Mouse (Mus musculus) hindbrain, embryonic 13.5 days (tissue): ENCODE data around the gene 4930502E18Rik. TPM values are rescaled to one million over a fixed set of nuclear protein-coding genes. Genes with fewer than 3 reads are reported as not detected.
"Not testable (repeated sequence)": the region's sequence is repeated elsewhere in the genome, so short reads cannot be mapped to it uniquely, and the experiment has no call there.

Experiments used
- ATAC-seq: fragments of 200-750 bp; cut with Nextera tagmentation; 2 replicates; pipeline ENCODE4 v1.8.0; 2017; ENCODE audit warnings: moderate TSS enrichment; ENCODE audit not compliant: low FRiP score
- H3K27ac ChIP-seq: fragments of 300-500 bp; sonication (generic); 2 replicates; pipeline ENCODE4 v1.5.1; 2015; ENCODE audit warnings: inconsistent platforms, mild to moderate bottlenecking, moderate library complexity
- H3K27me3 ChIP-seq: fragments of 300-500 bp; sonication (generic); 2 replicates; pipeline ENCODE4 v1.6.1; 2015; ENCODE audit warnings: mild to moderate bottlenecking, inconsistent platforms
- H3K36me3 ChIP-seq: fragments of 300-500 bp; sonication (generic); 2 replicates; pipeline ENCODE4 v1.6.1; 2015; ENCODE audit warnings: mild to moderate bottlenecking, inconsistent platforms
- H3K4me1 ChIP-seq: fragments of 300-500 bp; sonication (generic); replicated peaks from 2 replicates; pipeline ENCODE4 v1.6.1; 2015; ENCODE audit warnings: inconsistent platforms
- H3K4me2 ChIP-seq: fragments of 300-500 bp; sonication (generic); 2 replicates; pipeline ENCODE4 v1.6.1; 2015; ENCODE audit warnings: inconsistent platforms, mild to moderate bottlenecking, moderate library complexity
- H3K4me3 ChIP-seq: fragments of 300-500 bp; sonication (generic); 2 replicates; pipeline ENCODE4 v1.5.1; 2015; ENCODE audit warnings: mild to moderate bottlenecking, inconsistent platforms
- H3K9ac ChIP-seq: fragments of 300-500 bp; sonication (generic); 2 replicates; pipeline ENCODE4 v1.6.1; 2015; ENCODE audit warnings: mild to moderate bottlenecking, inconsistent platforms
- H3K9me3 ChIP-seq: fragments of 300-500 bp; sonication (generic); 2 replicates; pipeline ENCODE4 v1.6.1; 2016; ENCODE audit warnings: inconsistent platforms
- WGBS: fragments of 180-500 bp; shearing (Covaris S2); methylation state at CpG from one replicate; pipeline ENCODE4 v1.1.7; 2015; 5-methylcytosine and 5-hydroxymethylcytosine counted together
- polyA plus RNA-seq: library from polyadenylated mRNA; unstranded; fragments of >200 nt; fragmentation: Nextera tagmentation; extraction: Ambion mirVana; gene quantifications from 2 replicates; pipeline ENCODE4 v1.2.1, GENCODE M21; 2015

The 4930502E18Rik gene
- polyA plus RNA-seq: 0.13 and 0.23 TPM in 2 replicates

DNA sequence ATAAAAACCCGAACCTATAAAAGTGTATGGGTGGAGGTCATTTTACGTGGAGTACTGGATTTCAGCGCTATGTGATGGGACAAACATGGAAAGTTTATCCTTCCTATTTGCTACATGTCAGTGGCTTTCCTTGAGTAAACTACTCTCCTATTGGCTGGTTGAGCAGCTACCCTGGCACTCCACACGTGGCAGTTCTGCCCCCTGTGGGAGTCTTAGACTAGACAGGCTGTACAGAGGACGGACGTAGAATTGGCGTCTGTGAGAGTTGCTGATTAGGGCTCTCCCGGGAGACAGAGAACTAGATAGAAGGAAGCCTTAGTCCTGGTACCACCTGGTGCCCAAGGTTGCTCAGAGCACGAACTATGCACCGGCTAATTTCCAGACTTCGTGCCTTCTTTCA, at the start of gene 4930502E18Rik:
Gene 4930502E18Rik, plus strand, starts transcription at position 231 of the 400 bp plus-strand sequence.
- H3K4me1 ChIP-seq: no peaks in the 10 kb centered on the region
- no peaks in the 10 kb centered on the region for H3K9me3 ChIP-seq
- H3K27ac ChIP-seq: no peak within 1 kb of the TSS
- H3K4me3 ChIP-seq: no peak within 1 kb of the TSS
- 80% methylated on average over 11 of the region's 11 CpGs for WGBS
- H3K9ac ChIP-seq: no peak within 1 kb of the TSS
- H3K36me3 ChIP-seq: no peaks in the 10 kb centered on the region
- no peaks in the 10 kb centered on the region for H3K27me3 ChIP-seq
- ATAC-seq: no peak
- H3K4me2 ChIP-seq: no peak within 1 kb of the TSS

DNA sequence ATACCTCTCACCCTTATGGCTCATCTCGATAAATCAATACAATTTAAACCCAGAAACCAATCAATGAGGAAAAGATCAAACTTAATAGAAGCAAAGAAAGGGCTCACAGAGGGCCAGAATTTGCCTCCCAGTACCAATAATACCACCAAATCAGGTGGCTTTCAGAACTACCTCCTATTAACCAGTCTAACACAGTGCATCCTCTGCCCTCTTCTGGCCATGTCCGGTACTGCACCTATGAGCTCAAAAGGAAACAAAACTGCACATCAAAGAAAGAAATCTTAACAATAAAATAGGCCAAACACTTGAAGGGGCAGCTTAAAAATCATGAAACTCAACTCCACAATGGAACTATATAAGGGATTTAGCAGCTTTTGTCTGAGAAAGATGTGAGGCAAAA, 47.7 kb upstream of the 4930502E18Rik start:
- H3K36me3 ChIP-seq, H3K27ac ChIP-seq, H3K4me3 ChIP-seq, H3K4me1 ChIP-seq, ATAC-seq, H3K4me2 ChIP-seq, H3K27me3 ChIP-seq, H3K9me3 ChIP-seq, H3K9ac ChIP-seq: not testable (repeated sequence)
- 31% methylated on average over 2 of the region's 2 CpGs for WGBS

DNA sequence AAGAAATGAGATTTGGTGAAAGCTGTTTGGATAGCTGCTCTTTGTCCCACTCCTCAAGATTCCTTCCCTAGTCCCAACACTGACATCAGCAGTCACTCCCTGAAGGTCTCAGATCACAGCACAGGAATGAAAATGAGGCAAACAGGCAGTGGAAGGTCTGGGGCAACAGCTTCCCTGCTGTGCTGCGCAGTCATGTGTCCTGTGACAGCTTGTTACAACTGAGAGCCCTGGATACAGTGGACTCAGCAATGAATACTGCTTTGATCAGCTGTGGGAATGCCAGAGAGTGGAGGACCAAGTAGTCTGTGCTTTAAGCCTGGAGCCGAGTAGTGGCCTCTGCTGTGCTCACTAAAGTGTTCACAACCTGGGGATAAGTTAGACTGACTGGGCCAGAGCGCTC, 42.0 kb upstream of the 4930502E18Rik start:
- not testable (repeated sequence) for H3K9ac ChIP-seq, H3K27ac ChIP-seq, H3K27me3 ChIP-seq, H3K4me1 ChIP-seq, H3K4me2 ChIP-seq, ATAC-seq, H3K9me3 ChIP-seq, H3K4me3 ChIP-seq, H3K36me3 ChIP-seq
- WGBS: 57% methylated on average over 2 of the region's 3 CpGs

DNA sequence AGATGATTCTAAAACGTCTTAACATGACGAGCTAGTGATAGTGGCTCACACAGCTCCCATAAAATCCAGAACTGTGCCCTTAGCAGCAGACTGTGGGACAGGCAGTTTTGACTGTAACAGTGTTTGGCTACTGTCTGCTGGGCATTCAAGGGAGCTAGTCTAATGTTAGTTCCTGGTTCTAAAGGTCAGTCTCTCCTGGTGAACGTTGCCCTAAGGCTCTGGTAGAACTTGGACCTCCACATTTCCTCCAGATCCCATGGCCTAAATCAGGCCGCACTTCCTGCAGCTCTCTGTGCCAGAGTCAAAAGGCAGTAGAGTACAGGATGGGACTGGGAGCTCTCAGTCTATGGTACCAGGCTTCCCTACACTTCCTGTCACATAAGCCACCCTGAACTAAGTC, 40.0 kb upstream of the 4930502E18Rik start:
- not testable (repeated sequence) for H3K9ac ChIP-seq, H3K4me1 ChIP-seq, H3K36me3 ChIP-seq, H3K27ac ChIP-seq, H3K4me2 ChIP-seq, H3K27me3 ChIP-seq, H3K9me3 ChIP-seq, H3K4me3 ChIP-seq, ATAC-seq
- WGBS: 83% methylated on average over 2 of the region's 4 CpGs

DNA sequence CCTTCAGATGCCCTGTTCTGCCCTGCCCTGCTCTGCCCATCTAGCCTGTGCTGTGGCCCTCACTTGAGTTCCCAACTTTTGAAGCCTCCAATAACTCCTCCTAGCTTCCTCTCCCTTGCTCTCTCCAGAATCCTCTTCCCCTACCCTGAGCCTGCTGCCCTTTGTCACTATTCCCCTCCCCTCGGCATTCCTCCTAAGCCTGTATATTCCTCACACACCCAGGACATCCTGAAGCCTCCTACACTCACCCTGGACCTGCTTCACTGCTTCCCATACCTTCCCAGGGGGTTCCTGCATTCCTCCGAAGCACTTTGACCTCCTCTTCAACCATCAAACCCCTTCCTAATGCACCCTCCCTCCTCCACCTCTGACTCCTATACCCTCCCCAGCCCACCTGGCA, 32.6 kb upstream of the 4930502E18Rik start:
- WGBS: 64% methylated on average over 2 of the region's 2 CpGs
- no peaks in the 10 kb centered on the region for H3K4me1 ChIP-seq
- H3K27ac ChIP-seq: no peak overlapping the region
- H3K36me3 ChIP-seq: no peaks in the 10 kb centered on the region
- no peak overlapping the region for H3K9ac ChIP-seq
- no peak overlapping the region for H3K4me3 ChIP-seq
- no peak overlapping the region for H3K4me2 ChIP-seq
- H3K9me3 ChIP-seq: no peaks in the 10 kb centered on the region
- H3K27me3 ChIP-seq: no peaks in the 10 kb centered on the region
- ATAC-seq: no peak

DNA sequence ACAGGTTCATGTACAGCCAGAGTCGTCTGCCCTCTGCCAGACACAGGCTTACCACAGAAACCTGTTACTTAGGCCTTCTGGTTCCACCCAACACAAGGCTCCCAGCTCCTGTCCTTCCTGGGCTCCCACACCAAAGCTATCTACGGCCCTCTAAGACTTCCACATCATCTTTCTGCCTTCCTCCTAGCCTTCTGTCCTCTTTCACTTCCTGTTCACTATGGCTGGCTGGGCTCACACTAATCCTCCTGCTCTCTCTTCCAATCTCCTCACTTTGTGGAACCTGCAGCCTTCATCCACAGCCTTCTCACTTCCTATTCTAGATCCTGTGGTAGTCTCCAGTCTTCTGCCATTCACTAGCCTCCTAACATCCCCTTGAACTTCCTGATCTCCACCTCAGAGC, 31.5 kb upstream of the 4930502E18Rik start:
- no peak for ATAC-seq
- Histone ChIP-seq H3K27me3 (no peaks in the 10 kb centered on the region), H3K4me3 (no peak overlapping the region), H3K36me3 (no peaks in the 10 kb centered on the region), H3K27ac (no peak overlapping the region), H3K4me2 (no peak overlapping the region), H3K4me1 (no peaks in the 10 kb centered on the region), H3K9ac (no peak overlapping the region), H3K9me3 (no peaks in the 10 kb centered on the region)
- 79% methylated on average over 2 of the region's 2 CpGs for WGBS

DNA sequence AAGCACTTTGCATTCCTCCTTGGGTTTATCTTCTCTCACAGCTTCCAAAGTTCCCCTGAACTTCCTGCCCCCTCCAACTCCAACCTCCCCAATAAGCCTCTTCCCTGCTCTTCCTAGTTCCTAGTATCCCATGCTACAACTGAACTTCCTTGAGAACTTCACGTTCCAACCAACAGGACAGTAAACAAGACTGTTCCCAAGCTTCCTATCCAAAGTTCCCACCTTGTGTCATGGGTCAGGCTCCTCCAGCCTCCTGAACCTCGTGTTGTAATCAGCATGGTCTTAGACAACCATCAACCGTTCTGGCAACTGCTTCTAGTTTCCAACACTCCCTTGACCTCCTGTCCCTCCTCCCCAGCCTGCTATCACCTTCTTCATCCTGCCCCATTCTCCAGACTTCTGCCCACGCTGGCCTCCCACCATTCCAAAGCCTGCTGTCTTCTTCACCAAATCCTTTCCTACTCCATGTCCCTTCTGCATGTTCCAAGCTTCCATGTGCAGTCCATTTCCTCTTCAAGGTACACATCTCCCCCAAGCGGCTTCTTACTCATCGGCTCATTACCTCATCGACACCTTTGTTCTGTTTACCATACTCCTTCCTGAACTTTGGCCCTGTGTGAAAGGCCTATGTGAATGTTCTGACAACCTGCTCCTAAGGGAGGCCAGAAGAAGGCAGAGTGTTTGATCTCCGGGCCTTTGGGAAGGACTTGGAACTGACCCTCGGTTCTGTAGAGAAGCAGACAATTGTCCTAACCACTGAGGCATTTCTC, 30.4 kb upstream of the 4930502E18Rik start:
- Histone ChIP-seq H3K9me3 (no peaks in the 10 kb centered on the region), H3K4me1 (no peaks in the 10 kb centered on the region), H3K36me3 (no peaks in the 10 kb centered on the region), H3K4me3 (no peak overlapping the region), H3K4me2 (no peak overlapping the region), H3K27ac (no peak overlapping the region), H3K27me3 (no peaks in the 10 kb centered on the region), H3K9ac (no peak overlapping the region)
- 89% methylated on average over 9 of the region's 9 CpGs for WGBS
- ATAC-seq: no peak

DNA sequence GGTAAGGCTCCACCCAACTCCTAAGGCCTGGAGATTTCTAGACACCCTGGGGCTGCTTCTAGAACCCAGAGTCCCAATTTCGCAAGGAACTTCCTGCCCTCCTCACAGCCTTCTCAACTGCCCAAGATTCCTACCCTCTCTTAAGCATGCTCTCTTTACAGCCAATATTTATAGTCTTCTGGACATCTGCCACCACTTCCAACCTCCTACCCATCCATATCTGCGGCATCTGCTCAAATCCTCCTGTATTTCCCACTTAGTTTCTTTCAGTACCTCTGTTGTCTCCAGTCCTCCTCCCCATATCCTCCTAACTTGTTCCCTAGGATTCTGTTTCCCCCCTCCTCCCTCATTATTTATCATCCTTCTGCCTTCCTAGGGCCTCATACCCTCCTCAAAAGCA, 25.4 kb upstream of the 4930502E18Rik start:
- H3K27me3 ChIP-seq: no peaks in the 10 kb centered on the region
- no peak overlapping the region for H3K4me3 ChIP-seq
- no peak overlapping the region for H3K4me2 ChIP-seq
- no peak overlapping the region for H3K9ac ChIP-seq
- H3K4me1 ChIP-seq: no peaks in the 10 kb centered on the region
- 88% methylated on average over 2 of the region's 2 CpGs for WGBS
- H3K36me3 ChIP-seq: no peaks in the 10 kb centered on the region
- no peak overlapping the region for H3K27ac ChIP-seq
- no peaks in the 10 kb centered on the region for H3K9me3 ChIP-seq
- ATAC-seq: no peak

DNA sequence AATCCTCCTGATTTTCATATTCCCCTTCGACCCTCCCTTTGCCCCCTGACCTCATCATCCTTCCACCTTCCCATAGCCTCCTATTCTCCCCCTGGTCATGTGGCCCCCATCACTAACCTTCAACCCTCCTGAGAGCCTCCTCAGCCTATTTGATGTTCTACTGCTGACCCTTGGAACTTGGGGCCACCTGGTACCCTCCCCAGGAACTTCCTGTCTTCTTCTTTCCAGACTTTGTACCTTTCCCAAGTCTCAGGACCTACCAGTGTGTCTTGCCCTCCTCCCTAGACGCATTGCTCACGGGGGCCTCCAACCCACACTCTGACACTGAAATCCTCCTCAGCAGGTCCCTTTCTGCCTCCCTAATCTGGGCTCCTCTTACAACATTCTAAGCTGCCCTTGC, 22.0 kb upstream of the 4930502E18Rik start:
- H3K4me2 ChIP-seq: no peak overlapping the region
- WGBS: 81% methylated on average over 3 of the region's 3 CpGs
- no peak overlapping the region for H3K9ac ChIP-seq
- no peak overlapping the region for H3K4me3 ChIP-seq
- no peaks in the 10 kb centered on the region for H3K27me3 ChIP-seq
- no peak for ATAC-seq
- H3K27ac ChIP-seq: no peak overlapping the region
- no peaks in the 10 kb centered on the region for H3K9me3 ChIP-seq
- no peaks in the 10 kb centered on the region for H3K4me1 ChIP-seq
- no peaks in the 10 kb centered on the region for H3K36me3 ChIP-seq

DNA sequence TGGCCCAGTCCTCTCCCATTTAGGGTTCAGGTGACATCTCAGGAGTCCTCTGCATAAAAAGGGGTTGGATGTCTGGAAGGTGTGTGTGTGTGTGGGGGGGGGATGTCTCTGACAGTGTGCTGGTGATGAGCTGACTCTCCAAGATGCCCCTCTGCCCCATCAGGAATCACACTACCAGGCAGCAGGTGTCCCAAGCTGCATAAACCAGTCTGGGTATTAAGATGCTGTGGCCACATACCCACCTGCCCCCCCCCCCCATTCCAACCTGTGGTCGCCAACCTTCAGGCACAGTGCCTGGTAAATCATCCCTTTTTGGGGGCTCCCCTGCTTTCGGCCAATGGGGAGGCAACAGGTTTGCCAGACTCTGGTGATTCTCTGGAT, 8.7 kb upstream of the 4930502E18Rik start:
- Histone ChIP-seq H3K4me2 (peak overlapping the region; percentile 61), H3K4me3 (peak overlapping the region; percentile 37), H3K9me3 (no peaks in the 10 kb centered on the region), H3K9ac (peak overlapping the region; percentile 66), H3K27me3 (no peaks in the 10 kb centered on the region), H3K36me3 (no peaks in the 10 kb centered on the region), H3K27ac (no peak overlapping the region), H3K4me1 (peaks cover 3% of the 10 kb centered on the region; the same call in 1 of the 2 replicates)
- 63% methylated on average over 2 of the region's 2 CpGs for WGBS
- peak; percentile 36; the same call in 1 of the 2 replicates for ATAC-seq

DNA sequence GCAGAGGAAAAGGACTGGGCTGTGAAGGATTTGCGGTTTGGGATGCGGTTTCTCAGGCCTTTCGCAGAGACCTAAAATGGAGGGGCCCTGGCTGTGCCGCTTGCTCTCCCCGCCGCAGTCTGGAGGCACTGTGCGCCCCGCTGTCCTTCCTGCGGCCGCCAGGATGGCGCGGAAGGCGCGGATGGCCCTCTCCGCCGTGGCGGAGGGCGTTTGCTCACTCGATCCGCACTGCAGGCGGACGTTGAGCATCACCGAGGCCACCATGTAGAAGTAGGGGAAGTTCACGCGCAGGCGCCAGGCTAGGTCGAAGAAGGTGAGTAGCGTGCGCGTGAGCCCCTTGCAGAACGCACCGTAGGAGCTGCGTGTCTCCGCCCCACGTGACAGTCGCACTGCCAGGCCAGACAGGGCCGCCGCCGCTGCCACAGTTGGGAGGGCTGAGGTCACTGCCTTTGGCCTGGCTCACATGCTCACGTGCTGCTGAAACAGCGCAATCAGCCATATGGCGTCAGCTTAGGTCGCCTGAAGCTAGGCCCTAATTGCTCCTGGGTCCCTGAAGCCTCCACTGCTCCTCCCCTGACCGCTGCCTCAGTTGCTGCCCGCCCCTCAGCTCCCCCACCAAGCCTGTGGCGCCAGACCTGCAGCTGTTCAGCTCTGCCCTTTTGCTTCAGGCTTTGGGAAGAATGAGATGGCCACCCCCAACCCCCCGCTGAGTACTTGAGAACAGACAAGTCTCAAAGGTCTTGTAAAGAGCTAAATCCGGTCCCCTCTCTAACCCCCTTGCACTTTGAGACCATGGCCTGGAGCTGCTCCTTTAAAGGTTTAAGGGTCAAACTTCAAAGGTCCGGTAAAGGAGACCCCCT, 8.1 kb upstream of the 4930502E18Rik start:
- Histone ChIP-seq H3K27me3 (no peaks in the 10 kb centered on the region), H3K27ac (no peak overlapping the region; the same call in 1 of the 2 replicates), H3K4me1 (peaks cover 3% of the 10 kb centered on the region; the same call in 1 of the 2 replicates), H3K9ac (peak overlapping the region; percentile 66), H3K9me3 (no peaks in the 10 kb centered on the region), H3K4me2 (peak overlapping the region; percentile 61), H3K4me3 (peak overlapping the region; percentile 37), H3K36me3 (no peaks in the 10 kb centered on the region)
- 24% methylated on average over 46 of the region's 49 CpGs for WGBS
- peak; percentile 87 for ATAC-seq

DNA sequence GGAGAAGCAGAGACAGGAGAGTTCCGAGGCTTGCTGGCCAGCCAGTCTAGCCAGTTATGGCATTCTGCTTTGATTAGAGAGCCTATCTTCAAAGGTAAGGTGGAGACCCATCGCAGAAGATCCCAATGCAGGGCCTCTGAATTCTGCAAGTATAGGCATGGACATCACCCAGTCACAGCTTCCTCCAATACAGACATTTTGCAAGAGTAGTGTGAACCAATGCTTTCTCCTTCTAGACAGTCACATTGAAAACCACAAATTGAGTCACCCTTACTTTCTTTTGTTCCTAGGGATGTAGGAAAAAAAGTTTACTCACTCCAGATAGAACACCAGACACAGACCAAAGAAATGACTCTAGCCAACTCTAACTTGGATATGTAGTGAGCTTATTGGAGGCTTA, 4.3 kb downstream of the 4930502E18Rik start:
- no peak overlapping the region for H3K27ac ChIP-seq
- H3K27me3 ChIP-seq: no peaks in the 10 kb centered on the region
- no peaks in the 10 kb centered on the region for H3K4me1 ChIP-seq
- H3K36me3 ChIP-seq: no peaks in the 10 kb centered on the region
- no peak overlapping the region for H3K4me3 ChIP-seq
- no peak overlapping the region for H3K4me2 ChIP-seq
- 88% methylated on average over 2 of the region's 2 CpGs for WGBS
- H3K9me3 ChIP-seq: no peaks in the 10 kb centered on the region
- no peak for ATAC-seq
- no peak overlapping the region for H3K9ac ChIP-seq
